Mouse (Mus musculus): Measurements from ENCODE around the gene Gm3839. TPM values are rescaled to one million over a fixed set of nuclear protein-coding genes. Genes with fewer than 3 reads are reported as not detected.

Gm3839 gene
- polyA plus RNA-seq, 1 experiment from 2014 or later = 0.96 TPM

Small RNAs within 50 kb of the gene (microRNA-seq; reads per million reads assigned to microRNA genes)
- not detected for gene Mir5124b

Other genes starting within 250 kb of the Gm3839 start
- gene Fhit, start 194.7 kb downstream of the Gm3839 start, polyA plus RNA-seq (2015; fragmentation: Nextera tagmentation; extraction: Ambion mirVana) = 7.2 and 8.6 TPM in 2 replicates
- 43.3 and 46.6 TPM in 2 replicates for gene Ptprg, start 196.8 kb upstream of the Gm3839 start, polyA plus RNA-seq (2015; fragmentation: Nextera tagmentation; extraction: Ambion mirVana)

Measured in midbrain, embryonic 15.5 days (tissue).